Mouse (Mus musculus): Measurements from ENCODE around the gene Gm10577.

GRCm38 (mm10) chr4:100994442-100995255 lies 25.8 kb downstream of the Gm10577 start:
- peak; percentile 87 for TF ChIP-seq EP300 (IDR thresholded peaks at IDR 0.05; ENCODE audit: low read depth)
- no peak for TF ChIP-seq CTCF (IDR thresholded peaks at IDR 0.05; ENCODE audit: low read depth)

Measured in liver, embryonic 14.5 days (tissue).